Mouse (Mus musculus): Measurements from ENCODE around the gene Gtf3c1.

- TF ChIP-seq CTCF (IDR thresholded peaks at IDR 0.05; ENCODE audit: control insufficient read depth, insufficient read depth, low read length) (no peak), POLR2A (IDR thresholded peaks at IDR 0.05; ENCODE audit: borderline replicate concordance, control insufficient read depth, low read depth, low read length) (no peak)
These were observed 32.9 kb upstream of the Gtf3c1 start for GRCm38 (mm10) chr7:125740521-125740920.

Data from bone marrow, adult 2 months (tissue).